Mouse (Mus musculus) Muller cell, postnatal 12 days (primary cell): Measurements from ENCODE around the gene Myl4.

Source experiments
- DNase-seq: peaks from one replicate; pipeline ENCODE4 v3.0.0-alpha.2; 2015; ENCODE audit errors: inconsistent ontology term

Gene Myl4

GRCm38 (mm10) chr11:104604192-104604591, 53.7 kb downstream of the Myl4 start:
- no peak for DNase-seq

- DNase-seq: peak; percentile 76
Observed at GRCm38 (mm10) chr11:104607491-104608245, 57.2 kb downstream of the Myl4 start, which contains the start of gene Itgb3. TSS of gene Itgb3 (plus strand) at chr11:104608000.

GRCm38 (mm10) chr11:104608249-104608920, 57.9 kb downstream of the Myl4 start:
- no peak for DNase-seq

- DNase-seq: no peak
Observed at GRCm38 (mm10) chr11:104609033-104609684, 58.7 kb downstream of the Myl4 start.

DNA sequence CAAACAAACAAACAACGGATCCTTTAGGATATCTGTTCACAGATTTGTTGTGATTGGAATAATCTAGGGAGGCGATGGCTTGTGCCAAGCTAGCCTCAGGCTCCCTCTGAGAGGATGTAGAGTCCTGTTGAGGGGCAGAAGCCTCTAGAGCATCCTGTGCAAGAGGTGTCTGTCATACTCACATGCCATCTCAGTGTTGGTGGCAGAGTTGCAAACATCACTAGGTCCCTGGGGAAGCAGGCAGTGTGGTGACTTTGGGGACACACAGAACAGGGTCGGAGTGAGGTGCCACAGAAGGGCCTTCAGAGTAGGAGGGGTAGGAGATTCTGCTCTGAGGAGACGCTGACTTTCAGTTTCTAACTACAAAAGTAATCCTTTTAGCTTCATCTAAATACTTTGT, 59.3 kb downstream of the Myl4 start:
- DNase-seq: no peak

DNA sequence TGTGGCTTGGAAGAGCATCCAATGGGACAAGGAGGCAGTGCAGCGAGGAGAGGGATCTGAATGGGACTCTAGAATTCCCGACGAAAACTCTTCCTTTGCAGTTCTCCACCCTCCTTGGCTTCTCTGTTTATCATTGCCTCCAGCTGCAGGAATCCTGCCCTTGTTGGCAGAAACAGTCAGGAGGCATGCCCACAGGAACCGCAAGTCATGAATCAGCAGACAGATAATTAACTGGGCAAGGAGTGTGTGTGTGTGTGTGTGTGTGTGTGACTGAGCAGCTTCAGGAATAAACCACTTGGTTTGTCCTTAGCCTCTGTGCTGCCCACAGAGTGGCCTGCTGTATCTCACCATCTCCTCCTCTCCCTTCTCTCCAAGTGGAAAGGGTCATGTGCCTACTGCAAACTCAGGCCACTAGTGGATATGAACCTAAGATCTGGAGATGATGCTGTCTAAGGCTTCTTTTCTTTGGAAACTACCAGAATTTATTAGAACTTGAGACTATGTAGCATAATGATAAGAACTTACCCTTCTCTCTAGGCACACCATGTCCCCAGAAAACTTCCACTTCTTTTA, 61.2 kb downstream of the Myl4 start:
- DNase-seq: peak; percentile 88

- DNase-seq: no peak
Observed at GRCm38 (mm10) chr11:104613551-104613950, 63.1 kb downstream of the Myl4 start.

GRCm38 (mm10) chr11:104614130-104614529, 63.7 kb downstream of the Myl4 start:
- DNase-seq: no peak

DNA sequence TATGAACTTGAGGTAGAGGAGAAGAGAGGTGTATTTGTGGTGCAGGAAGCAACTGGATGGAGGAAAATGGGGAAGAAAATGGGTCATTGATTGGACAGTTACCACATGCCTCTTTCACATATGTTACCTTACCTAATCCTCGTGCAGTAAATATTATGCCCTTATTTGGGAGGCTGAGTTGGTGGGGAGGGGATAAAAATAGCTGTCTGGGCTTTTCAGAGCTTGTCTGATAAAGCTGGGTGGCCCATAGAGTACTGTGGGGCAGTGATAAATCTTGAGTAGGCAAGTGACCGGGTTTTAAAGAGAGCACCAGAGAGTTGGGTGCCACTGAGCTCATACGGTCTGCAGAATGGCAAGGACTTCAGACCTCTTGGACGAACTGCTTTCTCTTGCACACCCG, 65.7 kb downstream of the Myl4 start:
- no peak for DNase-seq

GRCm38 (mm10) chr11:104618638-104619076, 68.2 kb downstream of the Myl4 start:
- no peak for DNase-seq

DNA sequence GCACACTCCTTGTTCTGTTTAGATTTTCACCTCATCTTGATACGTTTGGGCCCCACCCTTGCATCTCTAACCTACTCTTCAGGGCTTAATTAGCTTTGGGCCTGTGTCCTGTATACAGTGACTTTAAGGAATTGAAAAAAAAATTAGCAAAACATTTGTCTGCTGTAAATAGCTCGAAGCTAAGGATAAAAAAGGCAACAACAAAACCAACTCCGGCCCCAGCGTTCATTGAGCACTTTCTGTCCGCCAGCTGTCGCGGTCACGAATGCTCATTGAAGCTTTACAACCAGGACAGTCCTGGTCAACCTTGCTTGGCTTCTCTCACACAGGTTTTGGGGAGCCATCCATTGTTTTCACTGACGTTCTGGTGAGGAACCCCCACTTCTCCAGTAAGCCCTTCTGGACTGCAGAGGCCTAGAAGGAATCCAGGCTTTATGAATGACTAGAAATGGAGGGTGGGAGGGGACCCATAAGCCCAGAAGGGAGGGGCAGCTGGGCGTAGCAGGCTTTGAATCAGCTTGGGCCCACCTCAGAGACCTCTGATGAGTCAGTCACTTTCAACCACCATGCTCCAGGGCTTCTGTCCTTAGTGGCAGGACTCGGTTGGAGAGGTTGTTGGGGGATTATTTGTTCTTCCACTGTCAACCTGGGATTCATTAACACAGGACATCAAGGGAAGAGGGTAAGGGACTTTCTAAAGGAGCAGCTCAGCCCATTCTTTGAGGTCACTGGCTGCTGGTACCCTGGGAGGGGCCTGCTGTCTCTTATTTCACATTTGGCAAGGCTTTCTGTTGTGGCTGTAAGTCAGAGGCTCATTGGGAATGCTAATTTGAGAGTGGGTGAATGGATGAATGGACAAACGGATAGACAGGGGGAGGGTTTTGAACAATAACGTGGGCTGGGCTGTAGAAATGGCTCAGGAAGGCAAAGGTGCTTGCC, 68.9 kb downstream of the Myl4 start:
- DNase-seq: peak; percentile 70

- DNase-seq: peak; percentile 33
Observed at GRCm38 (mm10) chr11:104622040-104622962, 71.8 kb downstream of the Myl4 start.

DNA sequence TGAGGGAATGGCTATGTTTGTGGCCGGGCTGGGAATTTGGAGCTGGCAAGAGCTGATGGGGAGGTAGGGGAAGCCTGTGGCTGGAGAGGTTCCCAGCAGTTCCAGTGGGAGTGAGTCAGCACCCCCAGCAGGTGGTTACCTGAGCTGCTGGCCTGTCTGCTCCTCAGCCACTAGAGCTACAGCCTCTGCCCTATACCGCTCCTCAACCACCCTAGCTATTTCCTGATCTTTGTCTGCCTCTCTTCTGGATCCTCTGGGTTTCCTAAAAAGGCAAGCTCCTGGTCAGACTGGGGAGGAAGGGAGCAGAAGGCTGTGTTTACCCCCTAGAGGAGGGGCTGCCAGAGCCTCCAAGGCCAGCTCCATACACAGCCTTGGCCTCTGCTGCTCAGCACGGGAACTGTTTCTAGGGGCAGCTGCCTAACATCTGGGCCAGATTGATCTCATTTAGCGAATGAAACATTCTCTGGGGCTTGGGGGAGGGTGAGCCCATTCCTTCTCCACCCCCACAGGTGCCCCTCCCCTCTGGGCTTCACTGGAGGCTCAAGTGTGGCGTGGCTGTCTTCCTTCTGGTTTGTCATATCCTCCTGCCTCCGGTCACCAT, 74.4 kb downstream of the Myl4 start:
- DNase-seq: peak; percentile 77

- peak; percentile 48 for DNase-seq
Observed at GRCm38 (mm10) chr11:104625453-104626402, 75.3 kb downstream of the Myl4 start.

- no peak for DNase-seq
Observed at GRCm38 (mm10) chr11:104626635-104627034, 76.2 kb downstream of the Myl4 start.

- peak; percentile 50 for DNase-seq
Observed at GRCm38 (mm10) chr11:104627616-104628301, 77.3 kb downstream of the Myl4 start.

GRCm38 (mm10) chr11:104628566-104628965, 78.1 kb downstream of the Myl4 start:
- DNase-seq: no peak
